ENCODE assay signal across 34 mouse cellular contexts in the genomic region with DNA sequence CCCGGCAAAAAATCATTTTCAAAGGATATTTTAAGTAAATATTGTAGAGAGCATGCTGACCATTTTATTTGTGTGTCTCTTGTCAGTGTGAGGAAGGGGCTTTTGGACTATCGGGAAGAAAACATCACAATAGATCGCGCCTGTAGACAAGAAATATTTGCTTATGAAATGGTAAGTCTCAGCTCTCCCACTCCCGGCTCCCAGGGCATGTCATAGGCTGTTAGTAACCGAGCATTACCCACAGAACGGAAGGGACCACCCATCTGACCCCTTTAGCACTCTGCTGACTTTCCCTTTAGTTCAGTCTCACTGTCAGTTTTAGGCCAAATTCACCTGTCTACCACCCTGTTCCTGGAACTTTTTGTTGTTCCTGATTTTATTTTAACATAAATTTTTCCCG.
"Had no signal": no experiment of that assay in that cellular context is flagged by ENCODE, and none has a peak within 500 bp of the region (broad histone marks: within the 10 kb centered on the region; RNA-seq: fewer than 3 reads in every experiment).

No protein-coding gene starts in this region.

- H3K4me3 ChIP-seq: heart, embryonic 10.5 days; heart, embryonic 12.5 days; heart, embryonic 13.5 days; heart, embryonic 15.5 days; hindbrain, embryonic 10.5 days; hindbrain, embryonic 12.5 days; hindbrain, embryonic 13.5 days; hindbrain, embryonic 15.5 days; intestine, embryonic 15.5 days; kidney, embryonic 15.5 days; layer of hippocampus, adult 2 months; left cerebral cortex, adult 2 months had no signal

- ATAC-seq: hindbrain, postnatal 0 days; intestine, embryonic 15.5 days; intestine, embryonic 16.5 days; intestine, postnatal 0 days had no signal

- H3K4me1 ChIP-seq: heart, embryonic 10.5 days; heart, embryonic 12.5 days; heart, embryonic 13.5 days; heart, embryonic 15.5 days; hindbrain, embryonic 10.5 days; hindbrain, embryonic 12.5 days; hindbrain, embryonic 13.5 days; hindbrain, embryonic 15.5 days; intestine, embryonic 15.5 days; kidney, embryonic 15.5 days had no signal

- H3K9ac ChIP-seq: heart, embryonic 12.5 days; heart, embryonic 13.5 days; heart, embryonic 15.5 days; hindbrain, embryonic 12.5 days; hindbrain, embryonic 13.5 days; hindbrain, embryonic 14.5 days; hindbrain, embryonic 15.5 days; intestine, embryonic 15.5 days; kidney, embryonic 15.5 days had no signal

- H3K27ac ChIP-seq: heart, embryonic 10.5 days; heart, embryonic 13.5 days; heart, embryonic 15.5 days; hindbrain, embryonic 10.5 days; hindbrain, embryonic 12.5 days; hindbrain, embryonic 13.5 days; hindbrain, embryonic 14.5 days; hindbrain, embryonic 15.5 days; hindbrain, postnatal 0 days; intestine, embryonic 15.5 days; kidney, embryonic 15.5 days; kidney, postnatal 0 days; layer of hippocampus, adult 2 months; left cerebral cortex, adult 2 months had no signal

- DNase-seq: heart, postnatal 10 days; heart, postnatal 14 days; heart, postnatal 36 days; heart, postnatal 4 days; kidney, adult 11 months; kidney, adult 18-20 months; kidney, adult 2 months; kidney, adult 8-10 months; kidney, adult 9 months; kidney, postnatal 10 days; kidney, postnatal 14 days; kidney, postnatal 25 days; kidney, postnatal 36 days; kidney, postnatal 4 days; layer of hippocampus, adult 9-11 months; layer of hippocampus, postnatal 36 days had no signal

- H3K9me3 ChIP-seq: heart, embryonic 10.5 days; heart, embryonic 12.5 days; heart, embryonic 13.5 days; heart, embryonic 15.5 days; hindbrain, embryonic 10.5 days; hindbrain, embryonic 12.5 days; hindbrain, embryonic 13.5 days; hindbrain, embryonic 15.5 days; intestine, embryonic 15.5 days; kidney, embryonic 15.5 days had no signal

- H3K27me3 ChIP-seq: heart, embryonic 12.5 days; heart, embryonic 13.5 days; heart, embryonic 15.5 days; hindbrain, embryonic 12.5 days; hindbrain, embryonic 13.5 days; hindbrain, embryonic 15.5 days; intestine, embryonic 15.5 days; kidney, embryonic 15.5 days had no signal

- H3K4me2 ChIP-seq: heart, embryonic 11.5 days; heart, embryonic 12.5 days; heart, embryonic 13.5 days; heart, embryonic 15.5 days; hindbrain, embryonic 12.5 days; hindbrain, embryonic 13.5 days; hindbrain, embryonic 14.5 days; hindbrain, embryonic 15.5 days; intestine, embryonic 15.5 days; kidney, embryonic 15.5 days had no signal
